Mouse (Mus musculus) forebrain, embryonic 10.5 days (tissue): Measurements from ENCODE around the gene Cwf19l1. TPM values are rescaled to one million over a fixed set of nuclear protein-coding genes. Genes with fewer than 3 reads are reported as not detected.
A peak's percentile ranks its signal among the peaks of the same experiment; 100 is the strongest.

Source experiments
- DNase-seq: peaks from one replicate; pipeline ENCODE4 v3.0.0-alpha.2; 2017; ENCODE audit warnings: low spot score; ENCODE audit errors: extremely low spot score
- H3K27ac ChIP-seq: fragments of 300-500 bp; sonication (generic); 2 replicates; pipeline ENCODE4 v1.5.1; 2016; ENCODE audit warnings: mild to moderate bottlenecking
- H3K27me3 ChIP-seq: fragments of 300-500 bp; sonication (generic); 2 replicates; pipeline ENCODE4 v1.6.1; 2016; ENCODE audit warnings: mild to moderate bottlenecking; ENCODE audit not compliant: poor library complexity, severe bottlenecking
- H3K36me3 ChIP-seq: fragments of 300-500 bp; sonication (generic); replicated peaks from 2 replicates; pipeline ENCODE4 v1.6.1; 2016; ENCODE audit warnings: mild to moderate bottlenecking, moderate library complexity
- H3K4me1 ChIP-seq: fragments of 300-500 bp; sonication (generic); 2 replicates; pipeline ENCODE4 v1.6.1; 2016
- H3K4me3 ChIP-seq: fragments of 300-500 bp; sonication (generic); 2 replicates; pipeline ENCODE4 v1.5.1; 2016; ENCODE audit warnings: mild to moderate bottlenecking, moderate library complexity
- H3K9me3 ChIP-seq: fragments of 300-500 bp; sonication (generic); 2 replicates; pipeline ENCODE4 v1.6.1; 2016; ENCODE audit warnings: mild to moderate bottlenecking, moderate library complexity
- WGBS: fragments of 180-500 bp; shearing (Covaris S2); methylation state at CpG from one replicate; pipeline ENCODE4 v1.1.7; 2016; 5-methylcytosine and 5-hydroxymethylcytosine counted together
- polyA plus RNA-seq: library from polyadenylated mRNA; unstranded; fragments of >200 nt; fragmentation: Nextera tagmentation; extraction: Ambion mirVana; gene quantifications from 2 replicates; pipeline ENCODE4 v1.2.1, GENCODE M21; 2016

Cwf19l1 gene
- polyA plus RNA-seq, 1 experiment from 2014 or later = 44.1 TPM

DNA sequence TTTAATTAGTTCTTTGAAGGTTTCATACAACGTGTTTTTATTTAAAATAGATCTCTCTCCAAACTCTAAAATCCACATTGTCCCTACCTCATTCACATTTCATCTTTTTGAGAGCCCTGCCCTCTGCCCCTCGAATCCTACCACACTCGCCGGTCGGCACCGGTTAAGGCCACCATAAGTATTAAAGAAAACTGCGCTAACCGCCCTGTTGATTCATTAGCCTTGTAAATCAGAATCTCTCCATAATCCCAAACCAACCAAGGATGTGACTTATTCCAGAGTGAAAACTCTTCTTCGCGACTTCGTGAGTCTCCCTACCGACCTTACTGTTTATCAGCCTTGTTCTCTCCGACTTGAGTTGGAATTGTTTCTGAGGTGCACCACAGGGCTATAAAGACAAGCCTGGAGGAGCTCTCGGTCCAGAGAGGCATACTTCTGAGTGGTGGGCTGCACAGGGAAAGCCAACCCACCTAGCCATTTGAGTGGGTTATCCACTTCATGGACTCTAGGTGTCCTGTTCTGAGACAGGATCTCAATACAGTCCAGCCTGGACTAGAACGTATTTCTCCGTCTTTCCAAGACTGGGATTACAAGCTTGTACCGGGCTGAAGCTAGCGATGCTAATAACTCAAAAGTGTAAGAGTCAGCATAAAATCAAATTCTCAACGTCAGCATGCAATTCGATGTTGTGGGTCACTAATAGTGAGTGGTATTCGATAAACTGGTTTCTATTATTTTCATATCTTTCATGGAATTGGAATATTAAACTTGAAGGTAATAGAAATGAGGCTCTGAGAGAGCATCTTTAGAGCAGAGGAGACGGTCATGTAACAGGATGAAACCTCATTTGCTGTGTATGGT is 27.8 kb downstream of the Cwf19l1 start:
- Histone ChIP-seq H3K4me1 (peaks cover 26% of the 10 kb centered on the region), H3K27me3 (no peaks in the 10 kb centered on the region), H3K4me3 (peak overlapping the region; percentile 100), H3K9me3 (no peaks in the 10 kb centered on the region), H3K27ac (peak overlapping the region; percentile 95), H3K36me3 (peaks cover 44% of the 10 kb centered on the region)
- 28% methylated on average over 22 of the region's 22 CpGs for WGBS
- no peak for DNase-seq

DNA sequence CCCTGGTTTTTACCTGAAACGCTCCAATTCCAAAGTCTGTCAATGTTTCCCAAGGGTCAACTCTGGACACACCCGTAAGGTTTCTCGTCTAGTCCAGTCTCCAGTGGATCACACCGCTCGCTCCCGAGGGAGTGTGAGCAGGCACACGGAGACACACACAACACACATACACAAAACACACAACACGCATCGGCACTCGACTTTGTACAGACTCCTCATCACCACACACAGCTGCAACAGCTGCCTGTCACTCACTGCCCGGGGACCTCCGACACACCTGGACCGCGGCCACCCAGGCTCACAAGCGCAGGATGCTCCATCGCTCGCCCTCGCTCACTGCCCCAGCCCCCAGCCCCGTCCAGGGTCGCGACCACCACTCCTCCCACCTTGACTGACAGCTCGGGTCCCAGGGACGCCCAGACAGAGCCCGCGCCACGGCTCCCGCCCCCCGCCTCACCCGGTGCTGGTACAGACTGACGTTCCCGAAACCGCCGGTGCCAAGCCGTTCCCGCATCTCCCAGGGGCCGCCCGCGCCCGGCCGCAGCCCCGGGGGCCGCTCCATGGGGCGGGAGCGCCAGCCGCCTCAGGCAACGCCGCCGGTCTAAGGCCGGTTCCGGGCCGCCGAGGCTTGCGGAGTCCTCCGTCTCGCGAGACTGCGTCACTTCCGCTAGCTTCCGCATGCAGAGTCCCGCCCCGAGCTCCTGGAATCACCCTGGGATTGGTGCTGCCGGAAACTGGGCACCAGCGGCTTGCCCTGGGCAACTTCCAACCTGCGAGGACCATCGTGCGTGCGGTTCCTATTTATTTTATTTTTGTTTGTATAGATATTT is 28.6 kb downstream of the Cwf19l1 start, which contains the start of gene Chuk:
TSS of gene Chuk (minus strand) at position 650 of the 830 bp plus-strand sequence.
- Histone ChIP-seq H3K27ac (peak within 1 kb of the TSS; percentile 95), H3K4me1 (peaks cover 26% of the 10 kb centered on the region), H3K27me3 (no peaks in the 10 kb centered on the region), H3K4me3 (peak within 1 kb of the TSS; percentile 100), H3K9me3 (no peaks in the 10 kb centered on the region), H3K36me3 (peaks cover 38% of the 10 kb centered on the region)
- DNase-seq = peak; percentile 96
- 1% methylated on average over 67 of the region's 67 CpGs for WGBS

DNA sequence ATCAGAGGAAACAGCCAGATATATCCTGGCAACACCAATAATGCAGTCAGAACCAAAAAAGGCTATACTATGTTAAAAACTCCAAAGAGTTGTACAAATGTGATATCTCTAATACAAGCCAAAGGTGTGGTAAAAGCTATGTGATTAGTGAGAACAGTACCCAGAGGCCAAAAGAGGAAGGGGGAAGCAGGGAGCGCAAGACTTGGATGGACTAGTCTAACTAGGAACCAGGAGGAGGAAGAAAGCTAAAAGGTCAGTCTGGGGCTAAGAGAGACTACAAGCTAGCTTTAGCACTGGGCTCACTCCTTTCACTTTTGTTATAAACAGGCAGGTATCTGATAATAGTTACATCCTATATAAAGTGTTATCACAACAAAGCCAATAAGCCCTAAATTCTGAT is 31.3 kb downstream of the Cwf19l1 start:
- DNase-seq = no peak
- Histone ChIP-seq H3K36me3 (peaks cover 33% of the 10 kb centered on the region), H3K27me3 (no peaks in the 10 kb centered on the region), H3K4me3 (no peak overlapping the region), H3K9me3 (no peaks in the 10 kb centered on the region), H3K4me1 (peaks cover 26% of the 10 kb centered on the region), H3K27ac (no peak overlapping the region)
- 82% methylated on average over 1 of the region's 1 CpGs for WGBS

DNA sequence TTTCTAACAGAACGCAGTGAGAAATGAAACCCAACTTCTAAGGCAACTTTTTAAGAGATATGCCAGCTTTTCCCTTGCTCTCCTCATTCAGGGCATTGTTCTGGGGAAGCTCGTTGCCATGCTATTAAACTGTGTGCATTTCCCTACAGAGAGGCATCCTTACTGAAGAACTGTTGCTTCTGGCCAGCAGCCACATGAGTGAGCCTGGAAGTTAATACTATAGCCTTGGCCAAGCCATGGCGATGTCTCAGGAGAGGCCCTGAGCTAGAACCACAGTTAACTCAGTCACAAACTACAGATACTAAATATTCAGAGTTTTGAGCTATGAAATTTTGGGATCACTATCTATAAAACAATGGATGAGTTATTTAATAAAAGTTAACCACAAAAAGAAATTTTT is 32.7 kb downstream of the Cwf19l1 start:
- Histone ChIP-seq H3K36me3 (peaks cover 40% of the 10 kb centered on the region), H3K4me1 (peaks cover 21% of the 10 kb centered on the region), H3K4me3 (no peak overlapping the region), H3K27me3 (no peaks in the 10 kb centered on the region), H3K27ac (no peak overlapping the region), H3K9me3 (no peaks in the 10 kb centered on the region)
- DNase-seq = no peak
- 88% methylated on average over 3 of the region's 3 CpGs for WGBS

DNA sequence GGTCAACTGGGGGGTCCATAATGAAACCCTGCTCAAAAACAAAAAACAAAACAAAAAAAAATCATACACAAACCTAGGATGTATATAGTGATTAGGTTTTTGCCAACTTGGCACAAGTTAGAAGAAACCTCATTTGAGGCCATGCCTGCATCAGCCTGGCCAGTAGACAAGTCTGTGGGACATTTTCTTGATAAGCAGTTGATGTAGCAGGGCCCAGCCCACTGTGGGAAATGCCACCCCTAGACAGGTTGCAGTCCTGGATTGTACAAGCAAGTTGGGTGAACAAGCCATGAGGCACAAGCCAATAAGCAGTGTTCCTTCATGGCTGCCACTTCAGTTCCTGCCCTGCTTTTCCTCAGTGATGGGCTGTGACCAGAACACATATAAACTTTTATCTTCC is 34.8 kb downstream of the Cwf19l1 start:
- DNase-seq = no peak
- Histone ChIP-seq H3K36me3 (peaks cover 61% of the 10 kb centered on the region), H3K4me3 (no peak overlapping the region), H3K4me1 (peaks cover 5% of the 10 kb centered on the region), H3K9me3 (peaks cover 3% of the 10 kb centered on the region; the same call in 1 of the 2 replicates), H3K27ac (no peak overlapping the region), H3K27me3 (no peaks in the 10 kb centered on the region)

DNA sequence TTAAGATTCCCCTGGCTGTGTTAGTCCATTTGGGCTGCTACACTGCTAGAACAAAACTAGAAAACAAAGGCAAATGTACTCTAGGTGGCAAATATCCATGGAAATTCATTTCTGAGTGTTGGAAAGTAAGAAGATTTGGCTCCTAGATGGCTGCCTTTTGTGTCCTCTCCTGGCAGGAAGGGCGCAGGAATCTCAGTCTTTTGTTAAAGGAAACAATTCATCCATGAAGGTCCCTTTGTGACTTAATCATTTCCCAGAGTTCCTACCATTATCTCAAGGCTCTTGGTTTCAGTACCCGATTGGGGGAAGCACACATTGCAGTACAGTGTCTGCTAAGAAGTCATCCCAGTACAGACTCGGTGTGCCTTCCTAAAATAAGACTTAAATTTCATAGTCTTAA is 49.4 kb downstream of the Cwf19l1 start:
- no peaks in the 10 kb centered on the region for H3K9me3 ChIP-seq
- no peak for DNase-seq
- no peaks in the 10 kb centered on the region for H3K27me3 ChIP-seq
- 32% methylated on average over 3 of the region's 3 CpGs for WGBS
- H3K36me3 ChIP-seq = peaks cover 80% of the 10 kb centered on the region
- H3K27ac ChIP-seq = 0 out of 2 replicates have a peak overlapping the region, but pooled peaks have one; percentile 35
- H3K4me1 ChIP-seq = peaks cover 12% of the 10 kb centered on the region
- H3K4me3 ChIP-seq = no peak overlapping the region

DNA sequence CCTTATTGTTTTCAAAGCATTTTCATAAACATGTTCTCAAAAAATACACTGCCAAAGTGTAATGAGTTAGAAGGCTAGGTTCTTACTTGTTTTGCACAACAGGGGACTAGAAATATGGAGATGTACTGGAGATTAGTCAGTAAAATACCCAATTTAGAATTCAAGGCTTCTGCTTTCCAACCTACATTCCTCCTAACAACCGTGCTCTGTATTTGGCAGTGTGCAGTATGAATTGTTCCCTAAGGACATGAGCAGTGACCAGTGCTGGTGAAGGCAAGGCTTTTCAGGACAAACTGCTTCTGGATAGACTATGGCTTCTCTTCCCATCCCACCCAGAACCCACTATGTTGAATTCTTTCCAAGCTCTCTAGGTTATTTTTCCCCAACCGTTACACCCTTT is 54.8 kb downstream of the Cwf19l1 start:
- H3K4me1 ChIP-seq = peaks cover 2% of the 10 kb centered on the region; the same call in 1 of the 2 replicates
- DNase-seq = no peak
- WGBS = 96% methylated on average over 2 of the region's 2 CpGs
- H3K4me3 ChIP-seq = no peak overlapping the region
- peaks cover 89% of the 10 kb centered on the region for H3K36me3 ChIP-seq
- no peak overlapping the region for H3K27ac ChIP-seq
- H3K9me3 ChIP-seq = no peaks in the 10 kb centered on the region
- no peaks in the 10 kb centered on the region for H3K27me3 ChIP-seq

DNA sequence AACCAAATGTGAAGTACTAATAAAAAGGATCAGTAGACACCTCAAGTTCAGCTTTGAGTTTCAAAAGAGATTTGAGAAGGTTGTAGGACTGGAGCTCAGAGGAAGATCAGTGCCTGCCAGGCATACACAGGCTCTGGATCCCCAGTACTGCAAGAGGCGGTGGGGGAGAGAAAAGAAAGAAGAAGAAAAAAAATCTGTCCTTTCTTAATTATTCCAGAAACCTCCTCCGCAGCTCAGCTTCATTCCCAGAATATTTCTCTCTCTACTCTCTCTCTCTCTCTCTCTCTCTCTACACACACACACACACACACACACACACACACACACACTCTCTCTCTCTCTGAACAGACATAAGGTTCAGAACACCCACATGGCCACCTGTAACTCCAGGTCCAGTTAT is 55.7 kb downstream of the Cwf19l1 start:
- no peak overlapping the region for H3K4me3 ChIP-seq
- H3K27ac ChIP-seq = no peak overlapping the region
- 92% methylated on average over 2 of the region's 2 CpGs for WGBS
- no peak for DNase-seq
- H3K27me3 ChIP-seq = no peaks in the 10 kb centered on the region
- no peaks in the 10 kb centered on the region for H3K4me1 ChIP-seq
- H3K9me3 ChIP-seq = no peaks in the 10 kb centered on the region
- H3K36me3 ChIP-seq = peaks cover 91% of the 10 kb centered on the region

DNA sequence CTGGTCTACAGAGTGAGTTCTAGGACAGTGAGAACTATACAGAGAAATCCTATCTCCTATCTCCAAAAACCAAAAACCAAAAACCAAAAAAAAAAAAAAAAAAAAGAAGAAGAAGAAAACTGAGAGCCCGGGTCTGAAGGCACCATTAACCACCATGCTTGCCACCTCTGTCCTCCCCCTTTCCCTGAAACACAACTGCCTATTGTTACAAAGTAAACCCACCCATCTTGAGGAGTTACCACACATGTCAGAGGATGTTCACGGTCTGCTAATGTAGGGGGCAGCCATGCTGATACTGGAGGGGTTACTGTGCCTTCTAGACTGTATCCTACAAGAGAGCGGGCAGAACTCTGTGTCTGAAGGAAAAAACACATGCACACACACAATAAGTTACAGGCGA is 58.7 kb downstream of the Cwf19l1 start:
- H3K4me1 ChIP-seq = no peaks in the 10 kb centered on the region
- H3K27ac ChIP-seq = no peak overlapping the region
- WGBS = 87% methylated on average over 4 of the region's 4 CpGs
- H3K27me3 ChIP-seq = no peaks in the 10 kb centered on the region
- H3K4me3 ChIP-seq = no peak overlapping the region
- H3K9me3 ChIP-seq = no peaks in the 10 kb centered on the region
- peaks cover 78% of the 10 kb centered on the region for H3K36me3 ChIP-seq
- no peak for DNase-seq

DNA sequence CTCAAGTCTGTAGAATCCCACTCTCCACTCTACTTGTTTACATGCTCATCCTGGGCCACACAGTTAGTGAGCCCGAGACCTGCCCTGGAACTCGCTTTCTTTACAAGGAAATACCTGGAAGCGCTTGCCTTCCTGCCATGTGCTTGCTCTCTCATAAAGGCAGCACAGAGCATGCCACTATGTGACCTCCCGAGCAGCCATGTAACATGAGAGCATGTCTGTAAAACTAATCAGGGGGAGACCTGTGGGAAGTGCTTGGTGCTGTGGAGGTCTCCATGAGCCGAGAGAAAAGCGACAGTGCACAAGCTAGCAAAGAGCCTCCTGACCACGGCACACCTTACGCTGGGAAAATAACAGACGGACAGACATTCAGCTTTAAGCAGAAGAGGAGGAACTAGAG is 59.2 kb downstream of the Cwf19l1 start:
- Histone ChIP-seq H3K9me3 (no peaks in the 10 kb centered on the region), H3K4me1 (no peaks in the 10 kb centered on the region), H3K27me3 (no peaks in the 10 kb centered on the region), H3K4me3 (no peak overlapping the region), H3K36me3 (peaks cover 73% of the 10 kb centered on the region), H3K27ac (no peak overlapping the region)
- WGBS = 89% methylated on average over 9 of the region's 9 CpGs
- no peak for DNase-seq

DNA sequence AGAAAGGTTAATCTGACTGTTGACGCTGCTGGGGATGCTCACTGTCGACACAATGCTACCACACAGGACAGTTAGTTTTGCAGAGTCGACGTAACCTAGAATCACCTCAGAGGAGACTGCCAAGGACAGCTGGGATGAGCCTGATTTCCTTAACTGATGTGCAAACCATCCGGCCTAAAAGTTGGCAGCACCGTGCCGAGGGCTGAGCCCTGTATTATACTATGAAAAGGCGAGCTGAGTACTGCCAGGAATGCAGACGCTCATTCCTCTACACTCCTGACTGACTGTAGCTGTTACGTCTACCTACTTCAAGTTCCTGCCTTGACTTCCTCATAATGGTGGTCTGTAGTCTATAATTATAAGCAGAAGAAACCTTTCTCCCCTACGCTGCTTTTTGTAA is 60.7 kb downstream of the Cwf19l1 start:
- H3K36me3 ChIP-seq = peaks cover 67% of the 10 kb centered on the region
- no peak overlapping the region for H3K27ac ChIP-seq
- WGBS = 90% methylated on average over 11 of the region's 11 CpGs
- H3K4me1 ChIP-seq = peaks cover 8% of the 10 kb centered on the region
- H3K9me3 ChIP-seq = no peaks in the 10 kb centered on the region
- no peaks in the 10 kb centered on the region for H3K27me3 ChIP-seq
- no peak overlapping the region for H3K4me3 ChIP-seq
- no peak for DNase-seq

DNA sequence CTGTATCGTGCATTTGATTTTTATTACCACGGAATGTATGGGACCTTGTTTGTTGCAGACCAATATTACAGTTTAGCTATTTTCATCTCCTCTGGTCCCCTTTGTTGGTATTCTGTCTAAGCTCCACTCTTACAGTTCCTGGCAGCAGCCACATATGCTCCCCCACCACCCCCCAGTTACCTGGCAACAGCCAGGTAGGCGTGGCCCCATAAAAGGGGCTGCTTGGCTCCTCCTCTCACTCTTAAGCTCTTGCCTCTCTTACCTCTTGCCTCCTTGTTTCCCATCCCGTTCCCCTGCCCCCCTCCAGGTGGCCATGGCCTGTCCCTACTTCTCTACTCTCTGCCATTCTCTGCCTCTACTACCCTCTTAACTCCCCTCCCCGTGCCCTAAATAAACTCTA is 64.5 kb downstream of the Cwf19l1 start:
- peaks cover 27% of the 10 kb centered on the region for H3K4me1 ChIP-seq
- WGBS = 66% methylated on average over 5 of the region's 5 CpGs
- DNase-seq = no peak
- H3K27ac ChIP-seq = no peak overlapping the region
- H3K9me3 ChIP-seq = no peaks in the 10 kb centered on the region
- H3K27me3 ChIP-seq = no peaks in the 10 kb centered on the region
- no peak overlapping the region for H3K4me3 ChIP-seq
- H3K36me3 ChIP-seq = peaks cover 30% of the 10 kb centered on the region

DNA sequence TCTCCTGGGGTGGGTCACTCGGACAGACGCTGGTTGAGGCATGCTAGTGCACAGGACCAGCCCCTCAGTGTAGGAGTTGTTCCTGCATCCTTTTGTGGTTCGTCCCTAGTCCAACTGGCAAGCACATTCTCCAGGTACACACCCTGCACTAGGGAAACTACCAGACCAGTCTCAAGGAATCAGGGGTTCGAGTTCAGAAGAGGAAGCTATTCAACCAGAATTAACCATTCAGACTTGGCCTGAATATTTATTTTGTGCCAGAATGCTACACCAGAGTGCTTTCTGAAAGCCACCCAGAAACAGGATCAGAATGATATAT is 65.8 kb downstream of the Cwf19l1 start:
- peaks cover 27% of the 10 kb centered on the region for H3K4me1 ChIP-seq
- no peaks in the 10 kb centered on the region for H3K9me3 ChIP-seq
- H3K4me3 ChIP-seq = peak overlapping the region; percentile 79
- H3K27ac ChIP-seq = peak overlapping the region; percentile 87
- no peak for DNase-seq
- peaks cover 18% of the 10 kb centered on the region for H3K36me3 ChIP-seq
- WGBS = 9% methylated on average over 4 of the region's 4 CpGs
- no peaks in the 10 kb centered on the region for H3K27me3 ChIP-seq
